Mouse (Mus musculus) T-helper 2 cell (primary cell): ENCODE data around the gene Olfr26.
"Not testable (repeated sequence)": the region's sequence is repeated elsewhere in the genome, so short reads cannot be mapped to it uniquely, and the experiment has no call there.

Experiments
- in situ Hi-C: fragments of 300-600 bp; cut with MboI, MseI; formaldehyde crosslinking; loops from one replicate; pipeline ENCODE4 v1.15.1; 2025; ENCODE audit warnings: high pct_unique_total_duplicates

Olfr26 gene

GRCm38 (mm10) chr9:38854760-38855159 is at the start of gene Olfr26:
TSS of gene Olfr26 (plus strand) at chr9:38855060.
- in situ Hi-C loops: no loop called here

DNA sequence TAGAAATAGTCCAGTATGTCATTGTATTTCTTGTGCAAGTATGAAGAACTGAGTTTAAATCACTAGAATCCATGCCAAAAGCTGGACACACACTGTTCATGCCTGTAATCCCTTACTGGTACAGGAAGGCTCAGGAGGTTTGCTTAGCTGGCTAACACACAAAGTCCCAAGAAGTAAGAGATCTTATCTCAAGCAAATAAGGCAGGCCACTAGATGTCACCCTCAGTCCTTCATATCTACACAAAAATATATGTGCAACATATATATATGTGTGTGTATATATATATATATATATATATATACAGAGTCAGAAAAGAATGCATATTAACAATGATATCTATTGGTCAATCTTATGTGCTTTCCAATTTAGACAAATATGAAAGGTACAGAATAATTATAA is 49.2 kb upstream of the Olfr26 start:
- in situ Hi-C loops: no loop called here

DNA sequence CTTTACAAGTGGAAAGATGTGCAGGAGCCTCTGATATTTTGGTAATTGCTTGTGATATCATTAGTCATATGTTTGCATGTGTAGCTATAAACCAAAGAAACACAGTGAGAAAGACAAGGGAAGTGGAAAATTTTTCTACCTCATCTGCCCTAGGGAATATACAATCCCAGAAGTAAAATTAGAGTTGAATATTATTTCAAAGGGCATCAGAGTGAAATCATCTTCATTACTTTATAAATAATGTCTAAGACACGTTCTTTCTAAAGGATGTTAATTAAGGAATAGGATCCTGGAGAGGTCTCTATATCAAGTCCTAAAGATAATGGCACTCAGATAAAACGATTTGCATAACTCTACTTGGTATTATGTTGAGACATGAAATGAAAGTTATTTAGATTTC is 40.5 kb upstream of the Olfr26 start, which contains the start of gene Olfr922:
TSS of gene Olfr922 (plus strand) at position 301 of the 400 bp plus-strand sequence.
- in situ Hi-C loops: no loop called here

- in situ Hi-C loops: no loop called here
Observed at GRCm38 (mm10) chr9:38815458-38815986, 39.3 kb upstream of the Olfr26 start.

DNA sequence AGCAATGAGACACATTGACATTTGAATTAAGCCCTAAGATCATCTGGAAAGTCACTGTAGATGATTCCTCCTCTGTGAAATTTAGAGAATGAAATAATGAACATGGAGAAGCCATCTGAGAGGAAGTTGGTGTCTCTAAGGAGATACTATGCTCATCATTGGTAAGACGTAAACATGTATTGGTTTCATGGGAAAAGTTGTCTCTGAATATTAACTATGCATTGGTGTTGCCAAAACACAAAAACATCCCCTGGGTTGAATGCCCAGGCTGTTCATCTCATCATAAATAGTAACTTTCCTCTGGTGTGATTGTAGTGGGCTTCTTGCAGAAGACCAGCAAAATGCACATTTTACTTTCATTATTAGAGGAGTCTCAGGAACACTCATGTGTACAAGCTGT is 28.6 kb upstream of the Olfr26 start, which contains the start of gene Olfr923:
TSS of gene Olfr923 (plus strand) at position 301 of the 400 bp plus-strand sequence.
- in situ Hi-C loops: no loop called here

GRCm38 (mm10) chr9:38833027-38833426 is 21.8 kb upstream of the Olfr26 start:
- in situ Hi-C loops: no loop called here

DNA sequence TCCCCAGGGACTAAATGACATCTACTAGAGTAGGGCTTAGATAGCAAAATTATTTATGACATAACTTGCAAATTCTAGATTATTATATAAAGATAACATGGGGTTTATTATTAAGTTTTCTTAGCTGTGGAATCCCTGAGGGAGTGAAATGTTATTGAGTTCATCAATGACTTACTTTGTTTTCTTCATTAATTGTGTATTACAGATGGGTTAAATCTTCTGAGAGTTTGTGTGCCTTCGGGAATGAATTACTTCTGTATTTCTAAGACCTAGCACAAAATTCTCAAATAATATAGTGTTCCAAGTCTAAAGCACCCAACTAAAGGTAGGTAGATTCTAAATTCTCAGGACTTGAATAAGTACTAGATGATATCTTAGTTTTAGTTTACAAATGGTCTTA is 10.7 kb upstream of the Olfr26 start, which contains the start of gene Olfr924:
TSS of gene Olfr924 (plus strand) at position 301 of the 400 bp plus-strand sequence.
- in situ Hi-C loops: no loop called here

DNA sequence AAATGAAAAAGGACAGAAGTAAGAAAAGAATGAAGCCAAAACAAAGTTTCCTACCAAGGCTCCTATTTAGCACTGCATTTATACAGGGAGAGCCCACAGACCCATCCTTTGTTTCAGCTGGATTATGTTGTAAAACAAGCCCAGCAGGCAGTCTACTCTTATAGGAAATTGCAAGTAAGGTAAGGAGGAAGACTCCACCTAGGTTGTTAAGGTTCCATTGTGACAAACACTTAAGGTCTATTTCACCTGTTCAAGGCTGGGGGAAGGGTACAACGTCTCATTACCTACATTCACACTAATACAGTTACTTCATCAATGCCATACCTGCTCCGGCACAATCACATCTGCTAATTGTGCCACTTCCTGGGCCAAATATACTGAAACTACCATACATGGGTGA is 20.0 kb downstream of the Olfr26 start:
- in situ Hi-C loops: not testable (repeated sequence)

GRCm38 (mm10) chr9:38876826-38877225 is 22.0 kb downstream of the Olfr26 start, which contains the start of gene Olfr926:
TSS of gene Olfr926 (plus strand) at chr9:38877126.
- in situ Hi-C loops: no loop called here
